Mouse (Mus musculus): ENCODE measurements around the gene Il16. TPM values are rescaled to one million over a fixed set of nuclear protein-coding genes. Genes with fewer than 3 reads are reported as not detected.

Gene Il16
- polyA plus RNA-seq, 1 experiment from 2014 or later, result 4.4 TPM

DNA sequence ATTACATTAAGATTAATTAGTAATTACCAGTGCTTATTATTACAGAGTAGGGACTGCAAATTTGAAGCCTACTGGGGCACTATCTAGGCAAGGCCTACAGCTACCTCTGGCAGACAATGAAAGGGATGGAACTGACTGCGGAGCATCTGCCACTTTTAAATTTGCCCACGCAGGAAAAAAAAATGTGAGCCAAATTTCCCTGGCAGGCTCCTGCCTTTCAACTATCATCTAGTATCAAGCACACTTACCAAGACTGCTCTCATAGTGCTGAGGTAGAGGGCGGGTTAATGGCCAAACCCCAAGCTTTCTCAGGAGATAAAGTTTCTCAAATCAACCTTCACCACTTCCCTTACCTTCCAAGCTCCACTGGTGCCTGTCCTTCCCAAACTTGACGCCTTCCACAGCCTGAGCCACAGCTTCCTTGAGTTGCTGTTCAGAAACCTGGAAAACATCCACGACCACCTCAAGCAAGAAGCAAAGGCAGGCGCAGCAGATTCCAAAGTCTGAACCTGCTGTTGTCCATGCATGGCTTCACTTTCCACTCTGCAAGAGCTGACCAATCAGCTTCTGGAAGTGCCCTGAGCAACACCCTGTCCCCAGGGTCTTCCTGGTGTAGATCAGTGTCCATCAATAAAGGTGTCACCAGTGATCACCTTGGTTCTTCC is 82.7 kb downstream of the Il16 start:
- H3K36me3 ChIP-seq (ENCODE audit: control insufficient read depth, insufficient read depth, low read length), result no peaks in the 10 kb centered on the region
- no peaks in the 10 kb centered on the region for H3K9me3 ChIP-seq (ENCODE audit: control insufficient read depth, low read depth, low read length)
- no peaks in the 10 kb centered on the region for H3K4me1 ChIP-seq (ENCODE audit: control insufficient read depth, insufficient read depth, low read length)
- 86% methylated on average over 6 of the region's 6 CpGs for WGBS
- no peak overlapping the region for H3K4me3 ChIP-seq (ENCODE audit: low read depth, low read length)
- H3K27me3 ChIP-seq (ENCODE audit: control insufficient read depth, insufficient read depth, low read length), result no peaks in the 10 kb centered on the region
- no peak overlapping the region for H3K27ac ChIP-seq (ENCODE audit: low read length)
- no peak overlapping the region for H3K4me2 ChIP-seq (replicated peaks; ENCODE audit: low read depth, low read length)
- no peak for ATAC-seq (ENCODE audit: insufficient number of reproducible peaks, insufficient read depth, low FRiP score, low read depth)
- no peak overlapping the region for H3K9ac ChIP-seq (replicated peaks; ENCODE audit: low read depth, low read length)

DNA sequence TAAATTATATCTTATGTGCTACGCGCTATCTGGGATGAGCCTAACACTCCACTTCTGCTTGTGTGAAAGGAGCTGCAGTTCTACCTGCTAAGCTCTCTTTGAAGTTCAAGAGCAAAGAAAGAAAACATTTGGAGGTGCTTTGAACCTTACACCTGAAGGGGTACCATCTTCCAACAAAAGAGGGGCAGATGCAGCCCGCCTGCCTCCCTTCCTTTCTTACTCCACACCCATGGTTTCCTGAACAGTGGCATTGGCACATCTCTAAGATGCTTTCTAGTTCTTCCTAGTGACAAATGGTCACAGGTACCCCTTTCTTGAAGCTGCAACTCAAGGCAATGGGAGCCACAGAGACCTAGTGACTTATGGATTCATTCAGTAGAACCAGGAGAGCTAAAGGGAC is 83.8 kb downstream of the Il16 start:
- Histone ChIP-seq H3K9me3 (ENCODE audit: control insufficient read depth, low read depth, low read length) (no peaks in the 10 kb centered on the region), H3K4me3 (ENCODE audit: low read depth, low read length) (no peak overlapping the region), H3K9ac (replicated peaks; ENCODE audit: low read depth, low read length) (no peak overlapping the region), H3K4me1 (ENCODE audit: control insufficient read depth, insufficient read depth, low read length) (no peaks in the 10 kb centered on the region), H3K4me2 (replicated peaks; ENCODE audit: low read depth, low read length) (no peak overlapping the region), H3K36me3 (ENCODE audit: control insufficient read depth, insufficient read depth, low read length) (no peaks in the 10 kb centered on the region), H3K27ac (ENCODE audit: low read length) (no peak overlapping the region), H3K27me3 (ENCODE audit: control insufficient read depth, insufficient read depth, low read length) (no peaks in the 10 kb centered on the region)
- WGBS, result 95% methylated on average over 3 of the region's 3 CpGs
- ATAC-seq (ENCODE audit: insufficient number of reproducible peaks, insufficient read depth, low FRiP score, low read depth), result no peak

DNA sequence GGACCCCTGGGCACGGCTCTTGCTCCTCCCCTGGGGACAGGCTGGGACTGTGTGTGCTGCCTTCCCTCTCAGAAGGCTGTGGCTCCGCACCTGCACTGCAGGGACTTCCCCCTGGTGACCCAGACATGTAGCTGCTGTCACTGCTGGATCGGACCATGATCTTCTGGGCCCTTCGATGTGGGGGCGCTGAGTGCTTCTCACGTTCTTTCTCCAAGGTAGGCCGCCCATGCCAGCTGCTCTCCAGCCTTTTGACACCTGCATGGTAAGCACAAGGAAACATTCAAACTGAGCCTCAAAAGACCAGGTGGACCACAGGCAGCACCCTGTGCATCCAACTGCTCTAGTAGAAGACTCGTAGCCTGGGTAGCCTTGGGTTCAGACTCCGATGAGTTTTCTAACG is 84.5 kb downstream of the Il16 start:
- no peaks in the 10 kb centered on the region for H3K9me3 ChIP-seq (ENCODE audit: control insufficient read depth, low read depth, low read length)
- H3K4me3 ChIP-seq (ENCODE audit: low read depth, low read length), result no peak overlapping the region
- WGBS, result 90% methylated on average over 10 of the region's 10 CpGs
- H3K4me1 ChIP-seq (ENCODE audit: control insufficient read depth, insufficient read depth, low read length), result no peaks in the 10 kb centered on the region
- no peak for ATAC-seq (ENCODE audit: insufficient number of reproducible peaks, insufficient read depth, low FRiP score, low read depth)
- no peak overlapping the region for H3K4me2 ChIP-seq (replicated peaks; ENCODE audit: low read depth, low read length)
- H3K36me3 ChIP-seq (ENCODE audit: control insufficient read depth, insufficient read depth, low read length), result no peaks in the 10 kb centered on the region
- no peaks in the 10 kb centered on the region for H3K27me3 ChIP-seq (ENCODE audit: control insufficient read depth, insufficient read depth, low read length)
- H3K27ac ChIP-seq (ENCODE audit: low read length), result no peak overlapping the region
- H3K9ac ChIP-seq (replicated peaks; ENCODE audit: low read depth, low read length), result no peak overlapping the region

DNA sequence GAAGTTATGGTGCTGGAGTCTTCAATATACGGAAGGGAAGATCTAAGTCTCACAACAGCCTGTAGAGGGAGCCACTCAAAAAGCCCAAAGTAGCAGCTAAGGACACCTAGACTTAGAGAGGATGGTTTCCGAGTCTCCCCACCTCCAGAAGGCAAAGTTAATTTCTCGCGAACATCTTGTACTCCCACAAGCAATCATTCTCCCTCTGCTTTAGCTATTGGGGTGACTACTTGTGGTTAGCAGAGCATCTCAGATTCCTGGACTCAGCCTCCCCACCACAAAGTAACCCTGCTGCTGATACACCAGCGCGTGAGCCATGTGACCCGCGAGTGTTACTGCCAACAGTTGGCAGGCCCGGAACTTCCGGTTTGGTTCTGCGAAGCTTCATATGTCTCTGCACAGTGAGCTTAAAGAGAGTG is 85.2 kb downstream of the Il16 start:
- no peaks in the 10 kb centered on the region for H3K4me1 ChIP-seq (ENCODE audit: control insufficient read depth, insufficient read depth, low read length)
- no peak overlapping the region for H3K9ac ChIP-seq (replicated peaks; ENCODE audit: low read depth, low read length)
- no peaks in the 10 kb centered on the region for H3K27me3 ChIP-seq (ENCODE audit: control insufficient read depth, insufficient read depth, low read length)
- H3K36me3 ChIP-seq (ENCODE audit: control insufficient read depth, insufficient read depth, low read length), result no peaks in the 10 kb centered on the region
- 90% methylated on average over 11 of the region's 11 CpGs for WGBS
- ATAC-seq (ENCODE audit: insufficient number of reproducible peaks, insufficient read depth, low FRiP score, low read depth), result no peak
- H3K27ac ChIP-seq (ENCODE audit: low read length), result no peak overlapping the region
- no peak overlapping the region for H3K4me3 ChIP-seq (ENCODE audit: low read depth, low read length)
- no peaks in the 10 kb centered on the region for H3K9me3 ChIP-seq (ENCODE audit: control insufficient read depth, low read depth, low read length)
- H3K4me2 ChIP-seq (replicated peaks; ENCODE audit: low read depth, low read length), result no peak overlapping the region

DNA sequence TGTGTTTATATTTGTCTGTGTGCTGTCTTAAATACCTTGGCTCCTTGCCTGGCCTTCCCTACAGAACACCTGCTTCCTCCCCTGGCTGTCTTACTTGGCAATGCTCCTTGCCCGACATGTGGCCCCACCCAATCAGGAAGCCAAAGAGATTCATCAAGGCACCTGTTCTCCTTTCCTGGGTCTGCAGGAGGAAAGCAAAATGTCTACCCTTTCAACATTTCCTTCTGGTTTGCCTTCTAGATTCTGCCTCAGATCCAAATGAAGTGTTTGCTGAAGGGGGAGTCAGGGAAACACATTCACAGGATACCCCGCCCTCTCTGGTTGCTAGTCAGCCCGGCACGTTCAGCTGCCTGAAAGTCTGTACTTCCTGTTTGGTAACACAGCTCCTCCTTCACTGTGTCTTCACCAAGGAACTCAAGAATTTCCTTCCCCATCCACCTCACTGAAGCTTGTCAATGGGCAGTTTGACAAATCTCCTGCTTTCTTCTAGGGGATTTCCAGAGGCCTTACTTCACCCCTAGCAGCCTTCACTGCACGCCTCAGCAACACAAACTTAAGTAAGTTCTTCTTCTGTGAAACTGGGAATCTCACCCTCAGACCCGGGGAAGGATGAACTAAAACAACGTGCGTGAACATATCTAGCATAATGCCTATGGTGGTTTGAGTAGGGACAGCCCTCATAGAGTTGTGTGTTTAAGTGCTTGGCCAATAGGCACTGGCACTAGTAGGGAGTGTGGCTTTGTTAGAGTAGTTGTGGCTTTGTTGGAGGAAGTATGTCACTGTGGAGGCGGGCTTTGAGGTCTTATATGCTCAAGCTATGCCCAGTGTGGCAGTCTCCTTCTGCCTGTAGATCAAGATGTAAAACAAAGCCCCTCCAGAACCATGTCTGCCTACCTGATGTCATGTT is 86.1 kb downstream of the Il16 start:
- ATAC-seq (ENCODE audit: insufficient number of reproducible peaks, insufficient read depth, low FRiP score, low read depth), result no peak
- Histone ChIP-seq H3K4me2 (replicated peaks; ENCODE audit: low read depth, low read length) (no peak overlapping the region), H3K9ac (replicated peaks; ENCODE audit: low read depth, low read length) (no peak overlapping the region), H3K9me3 (ENCODE audit: control insufficient read depth, low read depth, low read length) (no peaks in the 10 kb centered on the region), H3K27ac (ENCODE audit: low read length) (peak overlapping the region; percentile 56; the same call in 1 of the 2 replicates), H3K36me3 (ENCODE audit: control insufficient read depth, insufficient read depth, low read length) (no peaks in the 10 kb centered on the region), H3K27me3 (ENCODE audit: control insufficient read depth, insufficient read depth, low read length) (no peaks in the 10 kb centered on the region), H3K4me1 (ENCODE audit: control insufficient read depth, insufficient read depth, low read length) (no peaks in the 10 kb centered on the region), H3K4me3 (ENCODE audit: low read depth, low read length) (no peak overlapping the region)
- 73% methylated on average over 9 of the region's 9 CpGs for WGBS

DNA sequence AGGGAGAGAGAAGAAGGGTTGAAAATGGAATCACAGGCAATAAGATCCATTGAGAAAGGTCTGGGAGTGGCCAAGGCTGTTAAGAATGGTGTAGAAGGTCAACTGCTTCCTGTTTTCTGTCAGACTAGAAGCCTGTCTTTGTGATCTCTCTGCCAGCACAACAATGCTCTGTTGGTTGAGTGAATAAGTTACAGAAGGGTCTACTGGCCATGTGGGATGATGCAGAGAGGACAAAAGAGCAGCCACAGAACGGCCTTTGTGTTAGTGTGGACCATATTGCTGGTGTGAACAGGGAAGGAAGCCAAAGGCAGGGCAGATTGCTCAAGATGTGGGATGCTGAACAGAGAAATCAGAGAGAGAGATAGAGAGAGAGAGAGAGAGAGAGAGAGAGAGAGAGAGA is 86.8 kb downstream of the Il16 start:
- no peaks in the 10 kb centered on the region for H3K4me1 ChIP-seq (ENCODE audit: control insufficient read depth, insufficient read depth, low read length)
- no peak overlapping the region for H3K4me2 ChIP-seq (replicated peaks; ENCODE audit: low read depth, low read length)
- H3K9ac ChIP-seq (replicated peaks; ENCODE audit: low read depth, low read length), result no peak overlapping the region
- no peaks in the 10 kb centered on the region for H3K27me3 ChIP-seq (ENCODE audit: control insufficient read depth, insufficient read depth, low read length)
- WGBS, result 86% methylated on average over 1 of the region's 1 CpGs
- H3K27ac ChIP-seq (ENCODE audit: low read length), result no peak overlapping the region; the same call in 1 of the 2 replicates
- no peaks in the 10 kb centered on the region for H3K9me3 ChIP-seq (ENCODE audit: control insufficient read depth, low read depth, low read length)
- no peak overlapping the region for H3K4me3 ChIP-seq (ENCODE audit: low read depth, low read length)
- no peaks in the 10 kb centered on the region for H3K36me3 ChIP-seq (ENCODE audit: control insufficient read depth, insufficient read depth, low read length)
- ATAC-seq (ENCODE audit: insufficient number of reproducible peaks, insufficient read depth, low FRiP score, low read depth), result no peak

DNA sequence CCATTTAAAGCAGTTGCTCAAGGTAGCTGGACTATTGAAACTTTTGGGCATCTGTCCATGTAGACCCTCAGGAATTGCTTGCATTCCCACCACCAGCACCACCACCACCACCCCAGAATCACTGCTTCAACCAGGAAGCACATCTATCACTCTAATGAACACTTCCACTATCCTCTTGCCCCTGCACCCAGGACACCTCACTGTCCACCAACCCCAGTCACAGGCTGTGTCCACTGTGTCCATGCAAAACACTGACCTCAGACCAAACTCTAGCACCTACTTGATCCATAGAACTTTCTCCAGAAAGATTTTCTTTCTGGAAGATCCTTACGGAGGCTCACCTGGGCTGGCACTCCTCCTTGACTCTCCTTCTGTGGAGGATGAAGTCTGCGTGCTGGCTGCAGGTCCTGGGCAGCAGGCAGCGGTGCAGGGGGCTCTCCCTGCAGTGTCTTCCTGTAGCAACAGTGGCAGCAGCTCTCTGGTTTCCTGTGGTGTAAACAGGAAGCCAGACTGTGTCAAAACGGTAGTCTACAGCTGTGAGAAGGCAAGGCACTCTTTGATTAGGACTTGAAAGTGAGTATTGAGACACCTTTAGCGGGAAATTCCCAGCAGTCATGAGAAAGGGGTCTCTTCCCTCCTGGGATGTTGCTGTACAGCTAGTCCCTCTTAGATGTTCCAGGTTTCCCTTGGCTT is 90.4 kb downstream of the Il16 start:
- H3K4me2 ChIP-seq (replicated peaks; ENCODE audit: low read depth, low read length), result 0 out of 2 replicates have a peak overlapping the region, but pooled peaks have one; percentile 2
- ATAC-seq (ENCODE audit: insufficient number of reproducible peaks, insufficient read depth, low FRiP score, low read depth), result no peak
- H3K4me3 ChIP-seq (ENCODE audit: low read depth, low read length), result no peak overlapping the region
- 50% methylated on average over 5 of the region's 5 CpGs for WGBS
- no peaks in the 10 kb centered on the region for H3K9me3 ChIP-seq (ENCODE audit: control insufficient read depth, low read depth, low read length)
- no peaks in the 10 kb centered on the region for H3K4me1 ChIP-seq (ENCODE audit: control insufficient read depth, insufficient read depth, low read length)
- no peaks in the 10 kb centered on the region for H3K27me3 ChIP-seq (ENCODE audit: control insufficient read depth, insufficient read depth, low read length)
- H3K9ac ChIP-seq (replicated peaks; ENCODE audit: low read depth, low read length), result no peak overlapping the region
- no peaks in the 10 kb centered on the region for H3K36me3 ChIP-seq (ENCODE audit: control insufficient read depth, insufficient read depth, low read length)
- H3K27ac ChIP-seq (ENCODE audit: low read length), result peak overlapping the region; percentile 45; the same call in 1 of the 2 replicates

GRCm38 (mm10) chr7:83654196-83654595 is 91.3 kb downstream of the Il16 start:
- no peak for ATAC-seq (ENCODE audit: insufficient number of reproducible peaks, insufficient read depth, low FRiP score, low read depth)

More at GRCm38 (mm10) chr7:83654196-83654595, 91.3 kb downstream of the Il16 start:
- H3K9ac ChIP-seq (replicated peaks; ENCODE audit: low read depth, low read length), result no peak overlapping the region
- 79% methylated on average over 2 of the region's 2 CpGs for WGBS
- no peaks in the 10 kb centered on the region for H3K36me3 ChIP-seq (ENCODE audit: control insufficient read depth, insufficient read depth, low read length)
- H3K27me3 ChIP-seq (ENCODE audit: control insufficient read depth, insufficient read depth, low read length), result no peaks in the 10 kb centered on the region
- H3K9me3 ChIP-seq (ENCODE audit: control insufficient read depth, low read depth, low read length), result no peaks in the 10 kb centered on the region
- H3K4me2 ChIP-seq (replicated peaks; ENCODE audit: low read depth, low read length), result no peak overlapping the region
- H3K27ac ChIP-seq (ENCODE audit: low read length), result no peak overlapping the region
- H3K4me3 ChIP-seq (ENCODE audit: low read depth, low read length), result no peak overlapping the region
- no peaks in the 10 kb centered on the region for H3K4me1 ChIP-seq (ENCODE audit: control insufficient read depth, insufficient read depth, low read length)
